Mouse (Mus musculus) kidney, postnatal 36 days (tissue): Measurements from ENCODE around the gene Stap1.

Source experiments
- DNase-seq, 2 experiments: peaks; one replicate each; pipeline ENCODE4 v3.0.0; 2021 to 2022; ENCODE audit warnings: mixed read lengths in 2 of 2

The Stap1 gene

GRCm38 (mm10) chr5:86129828-86130227 lies 58.3 kb downstream of the Stap1 start:
- DNase-seq, result no peak
